Mouse (Mus musculus) kidney, adult 2 months (tissue): ENCODE data around the gene Rnf166.

ENCODE experiments used
- CTCF ChIP-seq: fragments of 200-500 bp; conservative IDR thresholded peaks from 2 replicates; pipeline ENCODE4 v1.5.1; 2011; ENCODE audit warnings: low read depth, mild to moderate bottlenecking, control low read depth, low read length, moderate library complexity, mixed read lengths; ENCODE audit not compliant: insufficient read depth, insufficient read length
- POLR2A ChIP-seq: fragments of 200-500 bp; IDR thresholded peaks from one replicate; pipeline ENCODE4 v1.6.1; 2011; ENCODE audit warnings: low read depth, low read length, control low read depth

DNA sequence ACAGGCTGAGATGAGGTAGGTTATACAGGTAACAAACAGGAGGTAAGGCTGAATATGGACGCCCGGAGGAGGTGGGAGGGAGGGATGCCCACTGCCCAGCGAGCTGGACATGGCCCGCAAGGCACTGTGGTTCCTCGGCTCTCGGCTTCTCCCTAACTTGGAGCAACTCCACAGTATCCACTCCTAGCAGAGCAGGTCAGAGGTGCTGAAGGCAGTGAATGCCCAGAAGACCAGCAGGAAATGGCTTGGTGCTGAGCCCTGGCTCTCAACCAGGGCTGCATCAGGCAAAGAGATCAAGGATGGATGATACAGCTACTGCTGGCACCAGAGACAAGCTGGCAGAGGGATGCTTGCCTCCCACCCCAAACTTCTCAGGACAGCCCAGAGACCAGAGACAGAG lies 48.6 kb upstream of the Rnf166 start:
- no peak for TF ChIP-seq POLR2A
- TF ChIP-seq CTCF: no peak
